Mouse (Mus musculus): ENCODE data around the gene Zfp319.

- TF ChIP-seq CTCF (IDR thresholded peaks at IDR 0.05; ENCODE audit: borderline replicate concordance, extremely low read depth, insufficient read depth, insufficient read length) (no peak), POLR2A (IDR thresholded peaks at IDR 0.05; ENCODE audit: borderline replicate concordance, extremely low read depth, insufficient read depth, insufficient read length, poor library complexity, severe bottlenecking) (no peak)
Measured at GRCm38 (mm10) chr8:95336363-95336762, 4.6 kb upstream of the Zfp319 start.

All from brain, embryonic 14.5 days (tissue).